Mouse (Mus musculus) spleen, postnatal 36 days (tissue): Measurements from ENCODE around the gene Ebf4.
"Not testable (repeated sequence)": the region's sequence is repeated elsewhere in the genome, so short reads cannot be mapped to it uniquely, and the experiment has no call there.

ENCODE experiments used
- DNase-seq, 2 experiments: peaks; one replicate each; pipeline ENCODE4 v3.0.0; 2022; ENCODE audit warnings: low spot score in 2 of 2, mixed read lengths in 1 of 2

The Ebf4 gene

GRCm38 (mm10) chr2:130295331-130296133, 563 bp downstream of the Ebf4 start:
- peak; percentile 20 to 30 for DNase-seq

DNA sequence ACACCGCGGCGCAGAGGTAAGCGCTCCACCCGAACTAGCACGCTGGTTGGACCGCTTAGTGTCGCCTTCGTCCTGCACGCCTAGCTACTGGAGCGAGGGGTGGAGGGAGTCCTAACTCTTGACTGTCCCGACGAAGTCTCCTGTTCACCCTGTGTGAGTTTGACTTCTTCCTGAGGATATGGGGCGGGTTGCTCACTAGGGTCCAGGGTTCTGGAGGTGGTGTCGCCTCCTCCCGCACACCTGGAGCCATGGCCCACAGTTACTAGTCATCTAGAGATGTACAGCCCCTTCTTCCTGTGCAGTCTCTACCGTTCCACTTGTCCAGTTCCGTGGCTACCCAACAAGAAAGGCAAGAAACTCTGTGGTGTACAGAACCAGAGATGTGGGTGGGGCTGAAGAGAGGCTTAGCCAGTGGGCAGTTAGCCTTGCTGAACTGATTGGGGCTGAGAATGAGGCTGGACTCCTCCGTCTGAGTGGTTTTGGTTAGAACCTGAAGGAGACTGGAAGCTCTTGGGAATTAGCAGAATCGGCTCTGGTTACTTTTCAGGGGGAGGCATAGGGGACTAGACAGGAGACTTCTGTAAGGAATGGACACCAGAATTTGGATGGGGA, 1.3 kb downstream of the Ebf4 start:
- DNase-seq = no peak

- DNase-seq = no peak
Observed at GRCm38 (mm10) chr2:130297580-130297979, 2.6 kb downstream of the Ebf4 start.

GRCm38 (mm10) chr2:130303014-130303413, 8.0 kb downstream of the Ebf4 start:
- no peak for DNase-seq

GRCm38 (mm10) chr2:130327057-130327456, 32.1 kb downstream of the Ebf4 start:
- DNase-seq = no peak

DNA sequence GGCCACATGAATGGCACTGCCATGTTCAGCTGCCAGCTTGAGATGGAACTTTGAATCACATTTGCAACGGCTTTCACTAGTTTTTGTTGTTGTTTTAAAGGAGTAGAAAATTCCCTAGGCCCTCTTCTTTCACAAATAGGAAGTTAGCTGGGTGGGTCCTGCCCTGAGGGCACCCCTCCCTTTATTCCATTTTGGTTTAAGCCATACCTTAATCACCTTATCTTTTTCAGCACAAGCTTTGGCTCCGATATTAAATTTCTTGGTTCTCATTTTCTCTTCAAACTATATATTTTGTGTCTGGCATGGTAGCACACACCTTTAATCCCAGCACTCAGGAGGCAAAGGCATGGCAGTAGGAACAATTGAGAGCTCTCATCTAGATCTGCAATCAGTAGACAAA, 34.5 kb downstream of the Ebf4 start:
- DNase-seq = no peak

- no peak for DNase-seq
Observed at GRCm38 (mm10) chr2:130335112-130335511, 40.1 kb downstream of the Ebf4 start.

DNA sequence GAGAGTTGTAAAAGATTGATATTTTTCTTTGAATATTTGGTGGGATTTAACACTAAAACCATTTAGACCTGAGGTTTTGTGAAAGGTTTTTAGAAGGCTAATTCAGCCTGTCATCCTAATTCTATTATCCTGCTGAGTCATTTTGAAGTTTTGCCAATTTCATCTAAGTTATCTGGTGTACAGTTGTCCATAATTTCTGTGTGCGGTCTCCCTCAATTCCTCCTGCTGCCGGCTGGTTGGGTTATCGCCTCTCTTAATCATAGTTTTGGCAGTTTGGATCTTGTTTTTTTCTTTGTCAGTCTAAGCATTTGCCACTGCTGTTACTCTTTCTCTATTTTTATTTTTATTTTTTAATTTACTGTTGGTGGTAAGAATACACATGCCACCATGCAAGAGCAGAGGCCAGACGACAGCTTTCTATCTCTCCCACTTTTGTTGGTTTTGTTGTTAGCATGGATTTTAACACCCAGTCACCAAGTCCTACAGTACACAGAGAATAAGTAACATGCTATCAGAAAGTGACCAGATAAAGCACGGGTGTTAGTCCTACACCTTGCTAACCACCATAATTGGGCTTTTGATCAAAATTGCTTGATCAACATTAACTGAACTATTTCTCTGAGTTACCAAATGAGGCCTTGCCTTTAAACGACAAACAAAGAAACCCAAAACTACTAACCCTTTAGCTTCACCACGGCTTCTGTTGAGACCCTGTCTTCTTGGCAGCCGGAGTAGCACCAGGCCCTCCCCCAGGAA, 45.7 kb downstream of the Ebf4 start:
- DNase-seq = no peak

- DNase-seq = no peak
Observed at GRCm38 (mm10) chr2:130341220-130341580, 46.2 kb downstream of the Ebf4 start.

DNA sequence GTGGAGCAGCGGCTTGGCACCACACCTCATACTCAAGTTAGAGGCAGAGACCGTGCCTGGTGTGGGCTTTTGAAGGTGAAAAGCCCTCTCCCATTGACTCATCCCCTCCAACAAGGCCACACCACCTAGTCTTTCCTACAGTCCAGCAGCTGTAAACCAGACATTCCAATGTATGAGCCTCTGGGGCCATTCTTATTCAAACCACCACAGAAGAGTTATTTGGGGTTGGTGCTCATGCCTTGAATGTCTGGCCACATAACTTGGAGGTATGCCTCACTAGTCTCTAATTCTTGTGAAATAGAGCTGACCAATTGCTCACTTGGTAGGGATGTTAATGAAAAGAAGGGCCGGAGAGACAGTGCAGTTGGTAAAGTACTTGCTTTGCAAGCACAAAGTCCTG, 55.4 kb downstream of the Ebf4 start:
- DNase-seq = no peak

DNA sequence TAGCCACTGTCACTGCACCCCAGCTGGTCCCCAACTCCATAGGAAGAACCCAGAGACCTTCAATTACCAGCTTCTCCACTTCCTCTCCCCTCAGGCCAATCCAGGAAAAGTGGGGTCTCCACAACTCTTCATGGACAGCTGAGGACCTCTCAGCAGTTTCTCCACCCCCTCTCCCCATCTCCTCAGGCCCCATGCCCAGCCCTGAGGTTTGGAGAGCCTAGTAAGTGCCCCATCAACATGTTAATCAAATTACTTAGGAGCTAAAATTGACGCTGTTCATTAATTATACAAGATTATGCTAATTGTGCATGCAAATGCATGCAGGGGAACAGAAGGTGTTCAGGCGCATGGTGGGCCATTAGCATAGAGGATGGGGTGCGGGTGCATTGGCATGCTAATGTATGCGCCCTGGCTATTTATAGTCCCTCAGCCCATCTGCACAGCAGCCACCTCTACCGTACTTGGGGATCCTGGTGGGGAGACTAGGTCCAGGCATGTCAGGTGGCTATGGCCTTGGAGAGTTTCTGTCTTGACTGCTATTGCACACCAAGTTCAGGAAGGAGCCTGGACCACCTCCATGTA, 56.9 kb downstream of the Ebf4 start:
- DNase-seq = no peak

GRCm38 (mm10) chr2:130353411-130353810, 58.4 kb downstream of the Ebf4 start:
- DNase-seq = no peak

GRCm38 (mm10) chr2:130353889-130354288, 58.9 kb downstream of the Ebf4 start:
- no peak for DNase-seq

GRCm38 (mm10) chr2:130357551-130357950, 62.6 kb downstream of the Ebf4 start:
- DNase-seq = no peak

DNA sequence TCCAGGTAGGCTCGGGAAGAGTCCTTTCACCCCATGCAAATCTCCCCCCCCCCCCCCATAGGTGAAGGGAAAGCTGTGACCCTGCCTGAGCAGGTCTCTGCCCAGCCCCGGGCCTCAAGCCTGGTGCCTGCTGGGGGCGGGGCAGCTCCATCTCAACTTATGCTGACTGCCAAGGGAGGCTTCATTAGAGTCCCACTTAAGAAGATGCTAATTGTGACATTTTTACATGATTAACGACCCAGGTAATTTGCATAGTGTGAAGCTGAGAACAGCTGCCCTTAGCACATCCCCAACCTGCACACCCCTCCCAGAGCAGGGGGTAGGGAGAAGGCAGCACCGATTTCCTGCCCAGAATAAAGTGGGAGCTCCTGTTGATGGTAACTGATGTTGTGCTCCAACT, 63.9 kb downstream of the Ebf4 start:
- DNase-seq = no peak

GRCm38 (mm10) chr2:130362511-130363026, 67.6 kb downstream of the Ebf4 start:
- DNase-seq = no peak

DNA sequence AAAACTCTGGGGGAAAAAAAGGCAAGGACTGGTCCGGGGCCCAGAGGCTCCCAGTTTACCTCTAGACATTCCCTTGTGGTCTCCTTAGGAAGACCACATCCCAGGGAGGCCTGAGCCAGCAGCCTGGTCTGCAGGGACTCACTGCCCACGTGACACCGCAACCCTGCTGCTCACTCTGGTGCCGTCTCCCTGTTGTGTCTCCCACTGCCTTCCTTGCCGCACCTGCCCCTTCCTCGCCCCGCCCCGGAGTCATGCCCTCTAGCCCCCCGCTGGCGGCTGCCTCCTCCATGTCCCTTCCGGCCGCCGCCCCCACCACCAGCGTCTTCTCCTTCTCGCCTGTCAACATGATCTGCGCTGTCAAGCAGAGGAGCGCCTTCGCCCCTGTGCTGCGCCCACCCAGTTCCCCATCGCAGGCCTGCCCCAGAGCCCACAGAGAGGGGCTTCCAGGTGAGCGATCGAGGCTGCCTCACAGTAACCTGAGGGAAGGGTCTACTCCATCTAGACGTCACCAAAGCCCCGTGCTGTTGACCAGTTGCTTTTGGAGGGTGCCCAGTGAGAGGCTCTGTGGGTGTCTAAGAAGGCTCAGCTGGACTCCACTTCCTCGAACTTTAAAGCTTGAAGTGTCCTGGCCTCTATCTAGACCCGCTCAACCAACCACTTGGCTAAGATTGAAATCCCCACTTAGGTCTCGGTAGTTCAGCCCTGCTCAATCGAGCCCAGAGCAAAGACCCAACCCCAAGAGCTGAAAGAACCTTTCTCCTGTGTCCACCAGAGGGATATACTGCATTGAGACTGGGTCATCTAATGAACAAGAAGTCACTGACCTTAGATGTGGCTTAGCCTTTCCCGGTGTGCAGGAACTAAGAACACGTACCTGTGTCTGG, 70.5 kb downstream of the Ebf4 start:
- no peak for DNase-seq

DNA sequence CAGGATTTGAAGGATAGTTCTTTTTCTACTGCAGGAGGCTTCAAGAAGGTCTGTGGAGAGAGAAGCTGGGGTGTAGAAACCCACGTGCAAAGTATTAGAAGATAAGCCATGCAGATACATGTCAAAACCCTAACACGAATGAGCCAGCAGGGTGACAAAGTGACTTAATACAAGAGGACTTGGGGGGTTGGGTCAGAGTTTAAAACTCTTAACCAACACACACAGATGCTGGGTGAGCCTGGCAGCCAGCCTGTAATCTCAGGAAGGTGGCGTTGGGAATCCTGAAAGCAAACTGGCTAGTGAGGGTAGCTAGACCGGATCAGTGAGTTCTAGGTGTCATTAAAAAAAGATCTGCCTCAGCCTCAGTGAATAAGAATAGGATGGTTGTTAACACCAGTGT, 72.4 kb downstream of the Ebf4 start:
- DNase-seq = no peak

GRCm38 (mm10) chr2:130373026-130373425, 78.1 kb downstream of the Ebf4 start:
- not testable (repeated sequence) for DNase-seq

DNA sequence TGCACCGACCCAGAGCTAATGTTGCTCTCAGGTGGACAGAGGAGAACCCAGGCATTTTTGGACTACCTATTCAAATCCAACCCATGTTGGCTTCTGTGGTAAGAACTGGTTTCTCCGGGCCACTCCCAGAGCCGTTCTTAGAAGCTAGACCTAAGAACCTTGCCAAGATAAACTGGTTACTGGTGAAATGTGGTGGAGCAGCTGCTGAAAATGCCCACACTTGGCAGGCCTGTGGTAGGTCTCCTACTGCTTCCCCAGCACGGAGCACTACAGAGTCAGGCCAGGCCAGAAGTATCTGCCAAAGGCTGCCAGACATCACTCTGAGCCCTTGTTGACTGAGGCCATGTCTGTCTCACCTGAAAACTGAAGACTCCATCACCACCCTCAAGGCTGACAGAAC, 80.0 kb downstream of the Ebf4 start:
- no peak for DNase-seq

DNA sequence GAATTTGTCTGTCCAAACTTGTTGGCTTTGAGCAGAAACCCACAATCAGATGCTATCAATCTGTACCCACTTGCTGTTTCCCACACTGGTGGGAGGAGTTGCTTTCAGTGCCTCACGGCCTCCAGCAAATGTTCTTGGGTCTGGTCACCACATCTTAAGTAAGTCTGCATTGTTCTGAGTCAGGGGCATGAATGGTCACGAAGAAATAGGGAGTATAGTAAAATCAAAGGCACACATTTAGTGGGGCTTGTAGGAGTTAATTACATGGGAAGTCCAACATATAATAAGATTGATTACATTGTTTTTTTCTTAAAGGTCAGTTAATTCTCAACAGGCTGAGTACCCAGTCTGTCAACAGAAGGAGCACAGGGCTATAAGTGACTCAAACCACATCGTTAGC, 88.2 kb downstream of the Ebf4 start:
- DNase-seq = no peak
